Mouse (Mus musculus): ENCODE results near the gene Mgat4d.

DNA sequence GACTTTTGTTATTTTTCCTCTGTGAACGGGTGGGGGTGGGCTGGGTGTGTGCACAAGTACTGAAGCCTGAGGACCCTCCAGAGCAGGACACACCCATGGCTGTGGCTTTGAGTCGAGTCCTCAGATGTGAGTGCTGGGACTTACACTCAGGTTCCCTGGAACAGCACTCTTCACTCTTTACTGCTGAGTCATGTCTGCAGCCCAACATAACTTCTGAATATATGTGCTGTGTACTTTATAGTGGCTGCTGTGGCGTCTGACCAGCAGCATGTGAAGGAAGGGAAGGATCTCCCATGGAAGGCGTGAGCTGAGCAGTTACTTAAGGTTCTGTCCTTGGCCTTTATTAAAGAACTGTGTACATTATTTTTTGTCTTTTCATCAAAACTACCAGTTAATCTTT is 31.9 kb downstream of the Mgat4d start:
- no peak for TF ChIP-seq POLR2A (IDR thresholded peaks at IDR 0.05; ENCODE audit: control insufficient read depth, low read depth, low read length)
- no peak for TF ChIP-seq CTCF (IDR thresholded peaks at IDR 0.05; ENCODE audit: control insufficient read depth, insufficient read depth, insufficient replicate concordance, low read depth, low read length)

All from testis, adult 2 months (tissue).